In the genomic region with DNA sequence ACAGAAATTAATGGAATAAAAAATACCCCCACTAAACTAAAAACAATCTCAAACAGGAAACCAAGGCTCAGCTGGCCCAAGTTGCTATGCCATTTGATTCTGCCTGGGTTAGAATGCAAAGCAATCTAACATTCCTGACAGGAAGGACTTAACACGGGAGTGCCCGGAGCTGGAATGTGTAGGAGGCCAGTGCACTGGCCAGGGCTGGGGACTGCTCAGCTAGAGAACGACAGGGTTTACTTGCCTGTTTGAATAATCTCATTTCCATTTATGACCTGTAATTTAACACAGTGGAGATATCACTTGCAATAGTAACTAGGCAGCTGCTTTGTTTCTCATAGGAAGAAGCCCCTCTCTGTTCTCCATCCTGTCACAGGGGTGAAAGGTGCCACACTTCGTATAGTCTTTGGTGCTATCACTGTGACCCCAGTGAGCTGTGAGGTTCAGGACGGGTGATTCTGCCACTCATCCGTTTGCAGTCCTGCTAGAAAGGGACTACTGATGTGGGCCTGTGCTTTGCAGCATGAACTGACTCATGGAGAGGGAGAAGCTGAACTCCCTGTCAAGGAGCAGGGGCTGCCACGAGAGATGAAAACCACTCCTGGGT, we compare ENCODE assay signal across 20 mouse cellular contexts. TPM values are rescaled to one million over a fixed set of nuclear protein-coding genes. Genes with fewer than 3 reads are reported as not detected.
DNase-seq lines count a peak whose midpoint lies in the region; ATAC-seq and TF ChIP-seq lines count a peak whose summit lies in the region.
"Had no signal": no experiment of that assay in that cellular context is flagged by ENCODE, and none has a peak within 500 bp of the region (broad histone marks: within the 10 kb centered on the region; RNA-seq: fewer than 3 reads in every experiment).

No protein-coding gene starts in this region.

- TF ChIP-seq CTCF in intestine, postnatal 0 days (IDR thresholded peaks at IDR 0.05; ENCODE audit: low read depth) = no peak

- H3K4me2 ChIP-seq in intestine, embryonic 14.5 days (ENCODE audit: low read length) = no peak overlapping the region
- no peak overlapping the region for H3K4me2 ChIP-seq in intestine, postnatal 0 days (replicated peaks; ENCODE audit: low read depth)
- H3K4me2 ChIP-seq in kidney, embryonic 16.5 days (replicated peaks; ENCODE audit: low read depth, low read length) = no peak overlapping the region
- H3K4me2 ChIP-seq: embryonic facial prominence, embryonic 15.5 days; forebrain, embryonic 13.5 days; limb, embryonic 13.5 days had no signal

- no peak for DNase-seq in heart, embryonic 10.5 days (ENCODE audit: low spot score)
- DNase-seq in heart, postnatal 14 days = no peak
- no peak for DNase-seq in intestine, embryonic 14.5 days (ENCODE audit: low spot score)
- peak; percentile 27 for DNase-seq in embryo, embryonic 10 days (ENCODE audit: low spot score)
- no peak for DNase-seq in gastrocnemius, postnatal 10 days
- DNase-seq in forebrain, embryonic 10.5 days (ENCODE audit: extremely low spot score, low spot score) = no peak
- DNase-seq: cerebellum, adult 11 months; cerebellum, postnatal 36 days; liver, postnatal 0 days had no signal

- intact Hi-C loops in heart, postnatal 14 days (cut with DNase I) = no loop called here

- no peak overlapping the region for H3K9ac ChIP-seq in intestine, embryonic 14.5 days (ENCODE audit: low read length)
- no peak overlapping the region for H3K9ac ChIP-seq in intestine, postnatal 0 days (ENCODE audit: low read depth, low read length)
- no peak overlapping the region for H3K9ac ChIP-seq in kidney, embryonic 16.5 days (replicated peaks; ENCODE audit: low read length)
- H3K9ac ChIP-seq: embryonic facial prominence, embryonic 15.5 days; forebrain, embryonic 13.5 days; limb, embryonic 13.5 days; liver, postnatal 0 days had no signal

- 0 out of 2 replicates have a peak, but pooled peaks have one; percentile 36 for ATAC-seq in intestine, embryonic 14.5 days (replicated peaks; ENCODE audit: low FRiP score, low TSS enrichment, low read depth)
- no peak for ATAC-seq in intestine, postnatal 0 days
- ATAC-seq in kidney, embryonic 16.5 days (ENCODE audit: low FRiP score, low TSS enrichment) = peak; percentile 95
- ATAC-seq: forebrain, embryonic 13.5 days; liver, postnatal 0 days; Patski had no signal

- H3K27ac ChIP-seq in heart, embryonic 10.5 days = peak overlapping the region; percentile 69
- no peak overlapping the region for H3K27ac ChIP-seq in intestine, embryonic 14.5 days (ENCODE audit: low read depth)
- no peak overlapping the region for H3K27ac ChIP-seq in intestine, postnatal 0 days (ENCODE audit: low read depth, low read length)
- H3K27ac ChIP-seq in kidney, embryonic 16.5 days (ENCODE audit: low read length) = 0 out of 2 replicates have a peak overlapping the region, but pooled peaks have one; percentile 61
- no peak overlapping the region for H3K27ac ChIP-seq in forebrain, embryonic 10.5 days
- H3K27ac ChIP-seq: embryonic facial prominence, embryonic 15.5 days; forebrain, embryonic 13.5 days; left cerebral cortex, adult 2 months; limb, embryonic 13.5 days had no signal

- no peak overlapping the region for H3K4me3 ChIP-seq in heart, embryonic 10.5 days
- no peak overlapping the region for H3K4me3 ChIP-seq in intestine, embryonic 14.5 days (ENCODE audit: low read depth, low read length)
- no peak overlapping the region for H3K4me3 ChIP-seq in intestine, postnatal 0 days (ENCODE audit: low read depth, low read length)
- H3K4me3 ChIP-seq in kidney, embryonic 16.5 days (ENCODE audit: low read length) = no peak overlapping the region
- no peak overlapping the region for H3K4me3 ChIP-seq in forebrain, embryonic 10.5 days
- H3K4me3 ChIP-seq: embryonic facial prominence, embryonic 15.5 days; forebrain, embryonic 13.5 days; layer of hippocampus, adult 2 months; left cerebral cortex, adult 2 months; limb, embryonic 13.5 days had no signal

- 31% methylated on average over 7 of the region's 7 CpGs for WGBS in heart, embryonic 10.5 days
- 24% methylated on average over 7 of the region's 7 CpGs for WGBS in intestine, embryonic 14.5 days
- 23% methylated on average over 7 of the region's 7 CpGs for WGBS in intestine, postnatal 0 days
- WGBS in kidney, embryonic 16.5 days = 13% methylated on average over 7 of the region's 7 CpGs
- 81% methylated on average over 7 of the region's 7 CpGs for WGBS in forebrain, embryonic 10.5 days

- no peaks in the 10 kb centered on the region for H3K27me3 ChIP-seq in heart, embryonic 10.5 days (ENCODE audit: insufficient read depth, poor library complexity, severe bottlenecking)
- no peaks in the 10 kb centered on the region for H3K27me3 ChIP-seq in intestine, embryonic 14.5 days (replicated peaks; ENCODE audit: control insufficient read depth, insufficient read depth, low read length)
- no peaks in the 10 kb centered on the region for H3K27me3 ChIP-seq in intestine, postnatal 0 days (replicated peaks; ENCODE audit: control insufficient read depth, insufficient read depth, low read length)
- H3K27me3 ChIP-seq in kidney, embryonic 16.5 days (ENCODE audit: insufficient read depth, low read length) = no peaks in the 10 kb centered on the region
- no peaks in the 10 kb centered on the region for H3K27me3 ChIP-seq in forebrain, embryonic 10.5 days (ENCODE audit: poor library complexity, severe bottlenecking)
- H3K27me3 ChIP-seq: embryonic facial prominence, embryonic 15.5 days; forebrain, embryonic 13.5 days; limb, embryonic 13.5 days; Patski had no signal

- H3K36me3 ChIP-seq in heart, embryonic 10.5 days = peaks cover 19% of the 10 kb centered on the region; the same call in 1 of the 2 replicates
- no peaks in the 10 kb centered on the region for H3K36me3 ChIP-seq in intestine, embryonic 14.5 days (ENCODE audit: control insufficient read depth, insufficient read depth, low read length)
- no peaks in the 10 kb centered on the region for H3K36me3 ChIP-seq in intestine, postnatal 0 days (ENCODE audit: control insufficient read depth, insufficient read depth)
- 0 out of 2 replicates have a peak, but pooled peaks cover 6% of the 10 kb centered on the region for H3K36me3 ChIP-seq in kidney, embryonic 16.5 days (ENCODE audit: insufficient read depth, low read length)
- peaks cover 46% of the 10 kb centered on the region for H3K36me3 ChIP-seq in forebrain, embryonic 10.5 days (replicated peaks)

- peaks cover 26% of the 10 kb centered on the region for H3K4me1 ChIP-seq in heart, embryonic 10.5 days
- H3K4me1 ChIP-seq in intestine, embryonic 14.5 days (replicated peaks; ENCODE audit: control insufficient read depth, insufficient read depth, low read length) = no peaks in the 10 kb centered on the region
- no peaks in the 10 kb centered on the region for H3K4me1 ChIP-seq in intestine, postnatal 0 days (replicated peaks; ENCODE audit: control insufficient read depth, insufficient read depth, low read length)
- H3K4me1 ChIP-seq in kidney, embryonic 16.5 days (ENCODE audit: insufficient read depth, low read length) = no peaks in the 10 kb centered on the region
- H3K4me1 ChIP-seq in forebrain, embryonic 10.5 days = no peaks in the 10 kb centered on the region
- H3K4me1 ChIP-seq: embryonic facial prominence, embryonic 15.5 days; forebrain, embryonic 13.5 days; limb, embryonic 13.5 days had no signal

- no peaks in the 10 kb centered on the region for H3K9me3 ChIP-seq in heart, embryonic 10.5 days
- H3K9me3 ChIP-seq in intestine, embryonic 14.5 days (ENCODE audit: control insufficient read depth, low read length) = no peaks in the 10 kb centered on the region
- H3K9me3 ChIP-seq in intestine, postnatal 0 days (ENCODE audit: control insufficient read depth) = no peaks in the 10 kb centered on the region
- H3K9me3 ChIP-seq in kidney, embryonic 16.5 days (ENCODE audit: low read length) = no peaks in the 10 kb centered on the region
- no peaks in the 10 kb centered on the region for H3K9me3 ChIP-seq in forebrain, embryonic 10.5 days
- H3K9me3 ChIP-seq: embryonic facial prominence, embryonic 15.5 days; forebrain, embryonic 13.5 days; limb, embryonic 13.5 days had no signal

RNA-seq across cellular contexts. Expression of a gene that starts 34.9 kb away (rescaled TPM):
- not detected in 2 replicates for polyA plus RNA-seq in heart, embryonic 10.5 days (2016; fragmentation: Nextera tagmentation; extraction: Ambion mirVana)
- not detected for total RNA-seq in heart, postnatal 14 days (2021)
- not detected in 2 replicates for polyA plus RNA-seq in intestine, embryonic 14.5 days (2014; fragmentation: Nextera tagmentation; extraction: Ambion mirVana)
- not detected in 2 replicates for polyA plus RNA-seq in intestine, postnatal 0 days (2015; fragmentation: Nextera tagmentation; extraction: Ambion mirVana)
- polyA plus RNA-seq in kidney, embryonic 16.5 days (2015; fragmentation: Nextera tagmentation; extraction: Ambion mirVana) = 0.20 TPM in 1 of 2 replicates, not detected in the other
- total RNA-seq in gastrocnemius, postnatal 10 days (2021) = not detected
- polyA plus RNA-seq in forebrain, embryonic 10.5 days (2016; fragmentation: Nextera tagmentation; extraction: Ambion mirVana) = not detected in 2 replicates
- total RNA-seq: hematopoietic stem cell, adult 5-6 weeks; layer of hippocampus, adult 2 months; left cerebral cortex, adult 2 months; megakaryocyte-erythroid progenitor cell, adult 5-6 weeks had no signal
- polyA plus RNA-seq: embryonic facial prominence, embryonic 15.5 days; forebrain, embryonic 13.5 days; limb, embryonic 13.5 days; liver, postnatal 0 days; thymus, postnatal 0 days had no signal

Comparison
In these comparisons a context has a peak if more than half of its experiments do, and no peak if none do; other contexts are left out.
1. H3K27ac ChIP-seq: peak in heart, embryonic 10.5 days (single experiment) and kidney, embryonic 16.5 days (single experiment); none in intestine, embryonic 14.5 days (single experiment), intestine, postnatal 0 days (single experiment) and forebrain, embryonic 10.5 days (single experiment).